Mouse (Mus musculus) heart, embryonic 11.5 days (tissue): ENCODE data around the gene Pgm5. TPM values are rescaled to one million over a fixed set of nuclear protein-coding genes. Genes with fewer than 3 reads are reported as not detected.
A peak's percentile ranks its signal among the peaks of the same experiment; 100 is the strongest.

Experiments used
- ATAC-seq: fragments of 200-750 bp; cut with Nextera tagmentation; replicated peaks from 2 replicates; pipeline ENCODE4 v1.8.0; 2017; ENCODE audit warnings: moderate library complexity; ENCODE audit not compliant: insufficient number of reproducible peaks, low FRiP score, low TSS enrichment
- H3K27ac ChIP-seq: fragments of 300-500 bp; sonication (generic); 2 replicates; pipeline ENCODE4 v1.5.1; 2014; ENCODE audit warnings: mild to moderate bottlenecking, low read depth, low read length
- H3K27me3 ChIP-seq: fragments of 300-500 bp; sonication (generic); 2 replicates; pipeline ENCODE4 v1.6.1; 2014; ENCODE audit warnings: mild to moderate bottlenecking, low read length, mixed read lengths; ENCODE audit not compliant: control insufficient read depth, insufficient read depth
- H3K36me3 ChIP-seq: fragments of 300-500 bp; sonication (generic); 2 replicates; pipeline ENCODE4 v1.6.1; 2014; ENCODE audit warnings: mild to moderate bottlenecking, low read length, moderate library complexity, mixed read lengths; ENCODE audit not compliant: control insufficient read depth, insufficient read depth
- H3K4me1 ChIP-seq: fragments of 300-500 bp; sonication (generic); 2 replicates; pipeline ENCODE4 v1.6.1; 2014; ENCODE audit warnings: low read length; ENCODE audit not compliant: control insufficient read depth, insufficient read depth
- H3K4me2 ChIP-seq: fragments of 300-500 bp; sonication (generic); 2 replicates; pipeline ENCODE4 v1.6.1; 2014; ENCODE audit warnings: mild to moderate bottlenecking, moderate library complexity
- H3K4me3 ChIP-seq: fragments of 300-500 bp; sonication (generic); 2 replicates; pipeline ENCODE4 v1.5.1; 2014; ENCODE audit warnings: low read depth, low read length
- H3K9ac ChIP-seq: fragments of 300-500 bp; sonication (generic); 2 replicates; pipeline ENCODE4 v1.6.1; 2014; ENCODE audit warnings: mild to moderate bottlenecking, low read depth, low read length, moderate library complexity
- H3K9me3 ChIP-seq: fragments of 300-500 bp; sonication (generic); replicated peaks from 2 replicates; pipeline ENCODE4 v1.6.1; 2016; ENCODE audit warnings: low read length; ENCODE audit not compliant: control insufficient read depth
- whole genome bisulfite sequencing: fragments of 180-500 bp; shearing (Covaris S2); extraction: QIAGEN DNeasy Blood & Tissue Kit; methylation state at CpG from one replicate; pipeline ENCODE4 v1.1.7; 2014; ENCODE audit not compliant: insufficient replicate concordance; 5-methylcytosine and 5-hydroxymethylcytosine counted together
- polyA plus RNA-seq: library from polyadenylated mRNA; unstranded; fragments of >200 nt; fragmentation: Nextera tagmentation; extraction: Ambion mirVana; gene quantifications from 2 replicates; pipeline ENCODE4 v1.2.1, GENCODE M21; 2014

The Pgm5 gene
- polyA plus RNA-seq, 1 experiment from 2014 or later = 6.3 TPM

- Histone ChIP-seq H3K36me3 (no peaks in the 10 kb centered on the region), H3K4me3 (peak overlapping the region; percentile 49), H3K4me2 (peak overlapping the region; percentile 80), H3K4me1 (peaks cover 20% of the 10 kb centered on the region), H3K9ac (no peak overlapping the region), H3K9me3 (no peaks in the 10 kb centered on the region), H3K27ac (no peak overlapping the region), H3K27me3 (peaks cover 84% of the 10 kb centered on the region)
- no peak for ATAC-seq
- WGBS = under 1% methylated on average over 84 of the region's 84 CpGs
Measured at GRCm38 (mm10) chr19:24899578-24900544, 38.2 kb upstream of the Pgm5 start.

DNA sequence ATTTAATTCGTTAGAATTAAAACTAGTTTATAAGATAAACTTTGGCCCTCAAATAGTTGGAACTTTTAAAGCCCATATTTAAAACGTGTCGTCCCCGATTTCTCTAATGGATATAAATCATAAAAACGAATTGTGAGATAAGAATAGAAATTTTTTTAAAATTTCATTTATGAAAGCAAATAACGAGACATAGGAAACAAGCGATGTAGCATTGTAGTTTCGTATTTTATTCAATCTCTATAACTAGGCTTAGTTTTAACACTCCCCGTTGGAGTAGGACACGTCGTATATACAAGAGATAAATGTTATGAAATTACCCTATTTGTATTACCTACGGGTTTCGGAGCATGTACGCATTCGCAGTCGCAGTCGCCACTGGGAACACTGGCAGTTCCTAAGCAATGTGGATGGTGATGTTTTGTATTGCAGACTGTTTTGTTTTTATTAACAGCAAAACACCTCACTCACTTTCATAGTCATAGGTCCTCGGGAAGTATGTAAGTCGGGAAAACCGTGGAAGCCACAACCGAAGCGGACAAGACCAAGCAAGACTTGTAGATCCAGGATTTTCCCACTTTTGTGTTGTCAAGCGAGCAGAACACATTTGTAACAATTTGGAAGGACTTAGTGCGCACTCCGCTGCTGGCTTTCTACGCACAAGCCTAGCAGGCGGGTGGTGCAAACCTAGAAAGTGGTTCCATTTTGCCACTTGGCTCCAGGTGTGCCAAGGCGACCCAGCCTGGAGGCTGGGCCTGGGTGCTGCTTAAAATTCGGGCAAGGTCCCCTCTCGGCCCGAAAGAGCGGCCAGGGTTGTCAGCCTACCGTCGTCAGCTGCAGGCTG is 37.3 kb upstream of the Pgm5 start:
- Histone ChIP-seq H3K27me3 (peaks cover 79% of the 10 kb centered on the region), H3K4me2 (peak overlapping the region; percentile 80), H3K4me3 (peak overlapping the region; percentile 49), H3K4me1 (peaks cover 20% of the 10 kb centered on the region), H3K9me3 (no peaks in the 10 kb centered on the region), H3K27ac (no peak overlapping the region), H3K9ac (no peak overlapping the region), H3K36me3 (no peaks in the 10 kb centered on the region)
- no peak for ATAC-seq
- WGBS = 6% methylated on average over 34 of the region's 34 CpGs

GRCm38 (mm10) chr19:24897896-24898736 is 36.5 kb upstream of the Pgm5 start:
- H3K4me3 ChIP-seq = peak overlapping the region; percentile 36; the same call in 1 of the 2 replicates
- 4% methylated on average over 20 of the region's 20 CpGs for WGBS
- peaks cover 20% of the 10 kb centered on the region for H3K4me1 ChIP-seq
- H3K27me3 ChIP-seq = peaks cover 73% of the 10 kb centered on the region
- no peak overlapping the region for H3K9ac ChIP-seq
- H3K9me3 ChIP-seq = no peaks in the 10 kb centered on the region
- no peaks in the 10 kb centered on the region for H3K36me3 ChIP-seq
- H3K4me2 ChIP-seq = peak overlapping the region; percentile 66
- ATAC-seq = no peak
- H3K27ac ChIP-seq = no peak overlapping the region

- peak overlapping the region; percentile 36 for H3K4me3 ChIP-seq
- H3K27ac ChIP-seq = no peak overlapping the region
- ATAC-seq = no peak
- no peaks in the 10 kb centered on the region for H3K9me3 ChIP-seq
- H3K9ac ChIP-seq = no peak overlapping the region
- H3K27me3 ChIP-seq = peaks cover 65% of the 10 kb centered on the region
- peaks cover 20% of the 10 kb centered on the region for H3K4me1 ChIP-seq
- peak overlapping the region; percentile 66 for H3K4me2 ChIP-seq
- H3K36me3 ChIP-seq = no peaks in the 10 kb centered on the region
- WGBS = 2% methylated on average over 57 of the region's 57 CpGs
Measured at GRCm38 (mm10) chr19:24897006-24897895, 35.6 kb upstream of the Pgm5 start.

DNA sequence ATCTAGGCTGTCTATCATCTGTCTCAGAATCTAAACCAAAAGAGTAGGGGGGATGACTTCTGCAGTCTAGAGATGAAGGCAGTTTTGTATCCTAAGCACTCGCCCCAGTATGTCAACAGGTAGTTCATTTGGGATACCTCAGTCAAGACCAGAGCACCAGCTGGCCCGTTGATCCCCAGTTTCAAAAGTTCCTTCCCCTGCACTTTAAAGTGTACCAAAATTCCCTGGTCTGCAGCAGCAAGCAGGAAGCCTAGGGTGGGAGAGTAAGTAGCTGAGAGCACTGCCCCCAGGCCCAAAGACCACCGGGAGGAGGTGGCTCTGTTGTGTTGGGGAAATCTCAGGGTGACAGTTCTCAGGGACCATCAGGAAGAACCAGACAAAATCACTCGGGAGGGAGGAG is 34.9 kb upstream of the Pgm5 start:
- H3K27me3 ChIP-seq = peaks cover 58% of the 10 kb centered on the region
- no peak overlapping the region for H3K9ac ChIP-seq
- H3K4me1 ChIP-seq = peaks cover 20% of the 10 kb centered on the region
- no peak for ATAC-seq
- no peaks in the 10 kb centered on the region for H3K9me3 ChIP-seq
- no peak overlapping the region for H3K4me3 ChIP-seq
- H3K36me3 ChIP-seq = no peaks in the 10 kb centered on the region
- 18% methylated on average over 4 of the region's 4 CpGs for WGBS
- no peak overlapping the region for H3K27ac ChIP-seq
- no peak overlapping the region for H3K4me2 ChIP-seq

DNA sequence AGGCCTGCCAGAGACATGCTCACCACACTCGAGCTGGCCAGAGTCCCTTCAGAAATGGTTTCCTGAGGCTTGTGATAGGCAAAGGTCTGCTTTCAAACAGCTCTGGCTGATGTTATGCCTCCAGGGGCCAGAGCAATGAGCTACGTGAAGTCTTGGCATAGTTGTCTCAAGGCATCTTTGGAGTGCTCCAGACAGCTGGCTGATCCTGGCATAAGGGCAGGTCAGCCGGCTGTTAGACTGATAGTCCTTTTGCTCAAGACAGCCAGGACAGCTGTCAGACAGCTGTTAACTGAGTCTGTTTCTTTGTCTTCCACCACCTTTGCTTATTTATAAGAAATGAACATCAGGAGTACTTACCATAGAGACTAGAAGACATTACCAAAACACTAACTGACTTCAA is 25.2 kb upstream of the Pgm5 start:
- WGBS = 72% methylated on average over 3 of the region's 3 CpGs
- Histone ChIP-seq H3K4me2 (no peak overlapping the region), H3K4me1 (peaks cover 6% of the 10 kb centered on the region; the same call in 1 of the 2 replicates), H3K27me3 (peaks cover 12% of the 10 kb centered on the region), H3K4me3 (no peak overlapping the region), H3K9ac (no peak overlapping the region), H3K9me3 (no peaks in the 10 kb centered on the region), H3K36me3 (no peaks in the 10 kb centered on the region), H3K27ac (no peak overlapping the region)
- ATAC-seq = no peak

GRCm38 (mm10) chr19:24885504-24885903 is 23.8 kb upstream of the Pgm5 start:
- WGBS = 10% methylated on average over 5 of the region's 5 CpGs
- Histone ChIP-seq H3K27ac (no peak overlapping the region), H3K9ac (no peak overlapping the region), H3K27me3 (peaks cover 12% of the 10 kb centered on the region), H3K4me3 (no peak overlapping the region), H3K4me2 (peak overlapping the region; percentile 35; the same call in 1 of the 2 replicates), H3K4me1 (peaks cover 6% of the 10 kb centered on the region; the same call in 1 of the 2 replicates), H3K9me3 (no peaks in the 10 kb centered on the region), H3K36me3 (no peaks in the 10 kb centered on the region)
- no peak for ATAC-seq
